In the genomic region with DNA sequence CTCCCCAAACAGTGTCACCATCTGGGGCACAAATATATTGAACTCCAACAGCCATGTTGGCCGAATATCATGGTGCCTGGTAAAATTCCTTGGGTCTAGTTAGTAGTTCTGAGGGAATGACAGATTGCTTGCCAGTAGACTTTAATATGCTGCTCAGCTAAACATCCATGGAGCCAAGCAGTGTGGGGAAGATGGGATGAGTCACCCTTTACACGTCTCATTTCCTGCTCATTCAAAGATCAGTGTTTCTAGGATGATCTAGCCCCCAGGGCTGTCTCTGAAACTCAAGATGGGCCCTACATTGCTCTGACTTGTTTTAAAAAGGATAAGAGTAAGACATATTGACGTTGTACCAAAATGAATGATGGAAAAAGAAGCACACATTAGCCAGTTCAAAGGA, we compare ENCODE assay signal across 21 mouse cellular contexts. TPM values are rescaled to one million over a fixed set of nuclear protein-coding genes. Genes with fewer than 3 reads are reported as not detected.
A peak's percentile ranks its signal among the peaks of the same experiment; 100 is the strongest.
DNase-seq lines count a peak whose midpoint lies in the region; ATAC-seq and TF ChIP-seq lines count a peak whose summit lies in the region.
"Had no signal": no experiment of that assay in that cellular context is flagged by ENCODE, and none has a peak within 500 bp of the region (broad histone marks: within the 10 kb centered on the region; RNA-seq: fewer than 3 reads in every experiment).

No protein-coding gene starts in this region.

- no peak for TF ChIP-seq POLR2A in embryonic fibroblast, embryonic 13.5 days (IDR thresholded peaks at IDR 0.05; ENCODE audit: low read depth, low read length)

- no peaks in the 10 kb centered on the region for H3K4me1 ChIP-seq in liver, embryonic 11.5 days (replicated peaks; ENCODE audit: control insufficient read depth, insufficient read depth, low read length)
- peaks cover 27% of the 10 kb centered on the region for H3K4me1 ChIP-seq in liver, postnatal 0 days (ENCODE audit: insufficient read depth)
- peaks cover 12% of the 10 kb centered on the region for H3K4me1 ChIP-seq in embryonic fibroblast, embryonic 13.5 days (ENCODE audit: control insufficient read depth, insufficient read depth, low read length)
- H3K4me1 ChIP-seq in hindbrain, embryonic 10.5 days (replicated peaks): no peaks in the 10 kb centered on the region
- H3K4me1 ChIP-seq: forebrain, embryonic 13.5 days; hindbrain, embryonic 12.5 days; midbrain, embryonic 13.5 days; neural tube, embryonic 13.5 days had no signal

- no peak overlapping the region for H3K27ac ChIP-seq in liver, embryonic 11.5 days (ENCODE audit: low read depth, low read length)
- no peak overlapping the region for H3K27ac ChIP-seq in liver, postnatal 0 days (ENCODE audit: low read depth)
- H3K27ac ChIP-seq in embryonic fibroblast, embryonic 13.5 days (ENCODE audit: insufficient read depth, low read length): peak overlapping the region; percentile 69
- H3K27ac ChIP-seq in hindbrain, embryonic 10.5 days: no peak overlapping the region
- H3K27ac ChIP-seq: forebrain, embryonic 13.5 days; hindbrain, embryonic 12.5 days; liver, embryonic 13.5 days; lung, embryonic 15.5 days; midbrain, embryonic 13.5 days; neural tube, embryonic 13.5 days had no signal

- WGBS in liver, embryonic 11.5 days: 72% methylated on average over 3 of the region's 3 CpGs
- 70% methylated on average over 3 of the region's 3 CpGs for WGBS in liver, postnatal 0 days (ENCODE audit: insufficient replicate concordance)
- WGBS in hindbrain, embryonic 10.5 days: 82% methylated on average over 3 of the region's 3 CpGs

- H3K36me3 ChIP-seq in liver, embryonic 11.5 days (ENCODE audit: control insufficient read depth, insufficient read depth, low read length): no peaks in the 10 kb centered on the region
- no peaks in the 10 kb centered on the region for H3K36me3 ChIP-seq in liver, postnatal 0 days (replicated peaks; ENCODE audit: insufficient read depth, low read length)
- H3K36me3 ChIP-seq in hindbrain, embryonic 10.5 days: no peaks in the 10 kb centered on the region
- H3K36me3 ChIP-seq: G1E; hindbrain, embryonic 12.5 days; liver, embryonic 13.5 days; lung, embryonic 15.5 days; midbrain, embryonic 13.5 days; neural tube, embryonic 13.5 days had no signal

- H3K27me3 ChIP-seq in liver, embryonic 11.5 days (replicated peaks; ENCODE audit: control insufficient read depth, insufficient read depth, low read length): no peaks in the 10 kb centered on the region
- no peaks in the 10 kb centered on the region for H3K27me3 ChIP-seq in liver, postnatal 0 days (ENCODE audit: insufficient read depth, low read length)
- H3K27me3 ChIP-seq in hindbrain, embryonic 10.5 days (ENCODE audit: insufficient read depth, poor library complexity, severe bottlenecking): no peaks in the 10 kb centered on the region
- H3K27me3 ChIP-seq: forebrain, embryonic 13.5 days; hindbrain, embryonic 12.5 days; liver, embryonic 13.5 days; lung, embryonic 15.5 days; midbrain, embryonic 13.5 days; neural tube, embryonic 13.5 days had no signal

- H3K9me3 ChIP-seq in liver, embryonic 11.5 days (ENCODE audit: control insufficient read depth, low read length): no peaks in the 10 kb centered on the region
- H3K9me3 ChIP-seq in liver, postnatal 0 days (ENCODE audit: low read length): no peaks in the 10 kb centered on the region
- H3K9me3 ChIP-seq in hindbrain, embryonic 10.5 days: no peaks in the 10 kb centered on the region
- H3K9me3 ChIP-seq: forebrain, embryonic 13.5 days; G1E; hindbrain, embryonic 12.5 days; liver, embryonic 13.5 days; lung, embryonic 15.5 days; midbrain, embryonic 13.5 days; neural tube, embryonic 13.5 days had no signal

- no peak for TF ChIP-seq CTCF in liver, postnatal 0 days (IDR thresholded peaks at IDR 0.05; ENCODE audit: low read depth)
- no peak for TF ChIP-seq CTCF in embryonic fibroblast, embryonic 13.5 days (IDR thresholded peaks at IDR 0.05; ENCODE audit: borderline replicate concordance, insufficient read depth, low read length)

- no peak for ATAC-seq in liver, embryonic 11.5 days (replicated peaks; ENCODE audit: low FRiP score)
- ATAC-seq in liver, postnatal 0 days: no peak
- ATAC-seq: forebrain, embryonic 13.5 days; inflammation-experienced regulatory T-cells, adult 6 months; midbrain, embryonic 13.5 days had no signal

- TF ChIP-seq EP300 in liver, postnatal 0 days (IDR thresholded peaks at IDR 0.05; ENCODE audit: low read depth): no peak

- DNase-seq in liver, embryonic 11.5 days (ENCODE audit: low spot score): peak; percentile 28
- no peak for DNase-seq in liver, postnatal 0 days
- DNase-seq in 3T3-L1 (ENCODE audit: low read depth, low spot score) (peak; percentile 72), MN1 (ENCODE audit: low spot score) (peak; percentile 18)
- no peak for DNase-seq in hindbrain, embryonic 10.5 days (ENCODE audit: low spot score)
- DNase-seq in layer of hippocampus, adult 9-11 months: no peak
- DNase-seq: cerebellum, postnatal 14 days; embryo, embryonic 11 days; gastrocnemius, postnatal 36 days; kidney, adult 9 months; kidney, postnatal 36 days; liver, embryonic 13.5 days; right cerebral cortex, postnatal 4 days had no signal

- H3K4me3 ChIP-seq in liver, embryonic 11.5 days (ENCODE audit: low read depth, low read length): no peak overlapping the region
- H3K4me3 ChIP-seq in liver, postnatal 0 days (ENCODE audit: low read depth, low read length): no peak overlapping the region
- H3K4me3 ChIP-seq in embryonic fibroblast, embryonic 13.5 days (ENCODE audit: insufficient read depth, low read length): no peak overlapping the region
- H3K4me3 ChIP-seq in hindbrain, embryonic 10.5 days: no peak overlapping the region
- H3K4me3 ChIP-seq: forebrain, embryonic 13.5 days; hindbrain, embryonic 12.5 days; liver, embryonic 13.5 days; lung, embryonic 15.5 days; midbrain, embryonic 13.5 days; neural tube, embryonic 13.5 days had no signal

- H3K9ac ChIP-seq in liver, embryonic 11.5 days (ENCODE audit: low read depth, low read length): no peak overlapping the region
- H3K9ac ChIP-seq in liver, postnatal 0 days (replicated peaks): no peak overlapping the region
- H3K9ac ChIP-seq: forebrain, embryonic 13.5 days; hindbrain, embryonic 12.5 days; liver, embryonic 13.5 days; lung, embryonic 15.5 days; midbrain, embryonic 13.5 days; neural tube, embryonic 13.5 days had no signal

- no peak overlapping the region for H3K4me2 ChIP-seq in liver, embryonic 11.5 days
- no peak overlapping the region for H3K4me2 ChIP-seq in liver, postnatal 0 days (ENCODE audit: low read depth, low read length)
- H3K4me2 ChIP-seq: forebrain, embryonic 13.5 days; hindbrain, embryonic 12.5 days; liver, embryonic 13.5 days; lung, embryonic 15.5 days; midbrain, embryonic 13.5 days; neural tube, embryonic 13.5 days had no signal

RNA-seq across cellular contexts. Expression of a gene that starts 15.6 kb away (rescaled TPM):
- polyA plus RNA-seq in liver, embryonic 11.5 days (2014; fragmentation: Nextera tagmentation; extraction: Ambion mirVana): 15.8 and 20.8 TPM in 2 replicates
- 7.2 and 7.4 TPM in 2 replicates for polyA plus RNA-seq in liver, postnatal 0 days (2015; fragmentation: Nextera tagmentation; extraction: Ambion mirVana)
- polyA plus RNA-seq in embryonic fibroblast, embryonic 13.5 days (2011; ENCODE audit: insufficient read length, low read depth, missing spikeins): 1.8 and 2.1 TPM in 2 replicates
- 2.0 and 2.1 TPM in 2 replicates for polyA plus RNA-seq in hindbrain, embryonic 10.5 days (2016; fragmentation: Nextera tagmentation; extraction: Ambion mirVana)

Comparison
In these comparisons a context has a peak if more than half of its experiments do, and no peak if none do; other contexts are left out.
1. DNase-seq: peak in liver, embryonic 11.5 days (single experiment), 3T3-L1 (single experiment) and MN1 (single experiment); none in liver, postnatal 0 days (single experiment), hindbrain, embryonic 10.5 days (single experiment) and layer of hippocampus, adult 9-11 months (single experiment).